Mouse (Mus musculus) cerebellum, adult 11 months (tissue): Measurements from ENCODE around the gene Blvrb.
A peak's percentile ranks its signal among the peaks of the same experiment; 100 is the strongest.
"Not testable (repeated sequence)": the region's sequence is repeated elsewhere in the genome, so short reads cannot be mapped to it uniquely, and the experiment has no call there.

Experiments
- DNase-seq: peaks from one replicate; pipeline ENCODE4 v3.0.0; 2022

The Blvrb gene

GRCm38 (mm10) chr7:27486102-27486769, 38.5 kb downstream of the Blvrb start:
- peak; percentile 40 for DNase-seq

DNA sequence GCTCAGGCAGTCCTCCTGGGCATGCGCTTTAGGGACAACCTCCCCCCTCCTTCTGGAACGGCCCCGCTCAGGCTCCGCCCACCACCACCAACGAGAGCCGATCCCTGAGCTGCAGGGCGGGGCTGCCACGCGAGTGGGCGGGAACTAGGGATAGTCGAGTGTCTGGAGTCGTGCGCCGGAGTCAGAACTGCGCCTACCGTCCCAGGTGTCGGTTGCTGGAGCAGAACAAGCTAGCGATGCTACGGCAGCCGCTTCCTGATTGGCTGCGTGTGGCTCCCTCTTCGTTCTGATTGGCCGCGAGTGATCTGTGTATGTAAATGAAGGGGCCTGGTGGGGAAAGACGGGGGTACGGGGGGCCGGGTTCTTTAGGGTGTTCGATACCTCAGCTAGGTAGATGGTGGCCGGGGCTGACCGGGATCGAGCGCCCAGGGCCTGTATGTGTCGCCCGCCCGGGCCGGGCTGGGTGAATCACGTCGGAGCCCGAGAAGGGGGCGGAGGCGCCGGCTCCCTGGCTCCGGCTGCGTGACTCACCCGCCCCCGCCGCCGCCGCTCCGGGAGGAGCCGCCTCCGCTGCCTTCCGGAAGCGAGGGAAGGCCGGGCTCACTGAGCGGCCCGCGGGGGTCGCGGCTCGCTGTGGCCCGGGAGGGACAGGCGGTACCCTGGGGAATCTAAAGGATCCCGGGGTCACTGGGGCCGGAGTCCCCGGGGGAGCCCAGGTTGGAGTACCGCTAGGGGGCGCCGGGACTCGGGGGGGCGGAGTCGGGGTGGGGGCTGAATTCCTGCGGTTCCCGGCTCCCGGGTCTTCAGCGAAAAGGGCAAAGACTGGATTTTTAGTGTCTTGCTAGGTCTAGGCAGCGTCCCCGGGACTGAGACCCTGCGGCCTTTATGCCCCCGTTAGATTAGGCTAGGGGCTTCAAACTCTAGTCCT, 39.3 kb downstream of the Blvrb start, which contains the start of gene Sertad1:
TSS of gene Sertad1 (plus strand) at position 141 of the 928 bp plus-strand sequence.
- DNase-seq: peak; percentile 100

GRCm38 (mm10) chr7:27487740-27488268, 40.0 kb downstream of the Blvrb start:
- peak; percentile 62 for DNase-seq

- peak; percentile 49 for DNase-seq
Measured at GRCm38 (mm10) chr7:27489270-27489869, 41.6 kb downstream of the Blvrb start.

DNA sequence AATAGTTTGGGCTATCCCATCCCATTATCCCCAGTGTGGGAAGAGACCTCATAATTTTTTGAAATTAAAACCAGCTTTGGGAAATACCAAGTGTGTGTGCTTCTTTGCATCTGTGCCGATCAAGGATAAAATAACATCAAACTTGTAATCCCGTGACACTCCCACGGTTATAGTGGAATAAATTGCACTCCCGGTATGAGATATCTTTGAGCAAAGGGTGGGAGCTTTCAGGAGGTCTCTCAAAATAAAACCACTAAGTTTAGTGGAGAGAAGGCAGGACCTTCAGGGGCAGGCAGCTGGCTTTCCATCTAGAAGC, 42.4 kb downstream of the Blvrb start:
- no peak for DNase-seq

GRCm38 (mm10) chr7:27490543-27491329, 43.0 kb downstream of the Blvrb start:
- peak; percentile 89 for DNase-seq

DNA sequence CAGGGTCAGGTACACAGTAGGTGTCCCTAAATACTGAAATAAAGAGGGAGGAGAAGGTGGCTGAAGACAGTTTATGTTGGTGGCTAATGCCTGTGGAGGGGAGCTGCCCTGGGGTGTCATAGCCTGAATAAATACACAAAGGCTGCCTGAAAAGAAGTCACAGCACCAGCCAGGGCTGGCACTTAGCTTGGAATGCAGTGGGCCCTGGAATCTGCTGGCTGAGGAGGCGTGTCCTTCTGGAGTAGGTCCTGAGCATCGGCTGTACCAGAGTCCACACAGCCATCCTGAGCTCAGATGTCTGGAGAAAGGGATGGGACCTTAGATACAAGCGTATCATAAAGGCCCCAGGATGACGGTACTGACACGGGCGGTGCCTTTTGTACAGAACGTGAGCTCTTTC, 44.1 kb downstream of the Blvrb start:
- DNase-seq: no peak

DNA sequence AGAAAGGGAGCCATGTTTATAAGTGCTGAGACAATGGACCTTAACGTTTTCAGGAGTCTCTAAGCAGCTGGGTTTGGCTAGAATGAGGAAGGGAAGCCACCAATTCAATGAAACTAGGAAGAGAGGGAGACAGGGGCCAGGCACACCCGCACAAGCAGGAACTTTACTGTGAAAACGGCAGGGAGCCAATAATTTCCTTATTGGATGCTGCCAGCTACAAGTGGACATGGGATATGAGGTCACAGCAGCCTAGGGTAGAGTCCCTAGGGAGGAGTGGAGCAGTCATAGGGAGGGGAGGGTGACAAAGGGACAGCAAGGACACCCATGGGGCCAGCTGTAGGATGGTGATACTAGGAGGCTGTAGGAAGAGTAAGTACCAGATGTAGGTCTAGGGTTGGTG, 45.2 kb downstream of the Blvrb start:
- no peak for DNase-seq

- no peak for DNase-seq
Measured at GRCm38 (mm10) chr7:27493450-27493849, 45.7 kb downstream of the Blvrb start.

DNA sequence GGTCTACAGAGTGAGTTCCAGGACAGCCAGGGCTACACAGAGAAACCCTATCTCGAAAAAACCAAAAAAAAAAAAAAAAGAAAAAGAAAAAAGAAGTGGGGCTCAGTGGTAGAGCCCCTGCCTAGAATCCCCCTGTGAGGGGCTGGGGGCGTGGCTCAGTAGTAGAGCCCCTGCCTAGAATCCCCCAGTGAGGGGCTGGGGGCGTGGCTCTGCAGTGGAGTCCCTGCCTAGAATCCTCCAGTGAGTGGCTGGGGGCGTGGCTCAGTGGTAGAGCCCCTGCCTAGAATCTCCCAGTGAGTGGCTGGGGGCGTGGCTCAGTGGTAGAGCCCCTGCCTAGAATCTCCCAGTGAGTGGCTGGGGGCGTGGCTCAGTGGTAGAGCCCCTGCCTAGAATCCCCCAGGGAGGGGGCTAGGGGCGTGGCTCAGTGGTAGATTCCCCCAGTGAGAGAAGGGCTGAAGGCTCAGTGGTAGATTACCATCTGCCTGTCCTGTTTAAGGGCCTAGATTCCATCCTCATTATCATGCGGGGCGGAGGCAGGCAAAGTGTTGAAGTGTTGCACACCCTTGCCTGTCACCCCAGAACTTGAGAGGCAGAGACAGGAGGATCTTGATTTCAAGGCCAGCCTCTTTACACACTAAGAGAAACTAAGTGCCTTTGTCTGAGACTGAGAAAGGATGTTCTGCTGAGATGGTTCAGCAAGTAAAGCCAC, 47.0 kb downstream of the Blvrb start:
- not testable (repeated sequence) for DNase-seq

DNA sequence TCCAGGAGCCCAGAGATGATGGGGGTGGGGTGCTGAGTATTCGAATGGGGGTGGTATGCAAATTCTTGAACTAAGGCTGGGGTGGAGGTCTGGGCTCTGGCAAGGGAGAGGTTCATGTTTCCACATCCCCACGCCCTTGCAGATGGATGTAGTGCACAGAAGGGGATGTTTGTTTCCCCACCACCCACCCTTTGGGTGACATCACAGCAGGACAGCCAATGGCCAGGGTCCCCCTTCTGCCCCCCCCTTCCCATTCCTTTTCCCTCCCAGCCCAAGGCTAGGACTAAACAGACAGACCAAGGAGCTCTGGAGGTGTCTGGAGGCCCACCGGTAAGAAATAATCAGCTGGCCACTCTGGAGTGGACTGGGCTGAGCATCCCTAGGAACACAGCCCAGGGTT, 51.3 kb downstream of the Blvrb start, which contains the start of gene Prx:
TSS of gene Prx (plus strand) at position 289 of the 400 bp plus-strand sequence.
- no peak for DNase-seq

GRCm38 (mm10) chr7:27501620-27502019, 53.8 kb downstream of the Blvrb start:
- DNase-seq: no peak

DNA sequence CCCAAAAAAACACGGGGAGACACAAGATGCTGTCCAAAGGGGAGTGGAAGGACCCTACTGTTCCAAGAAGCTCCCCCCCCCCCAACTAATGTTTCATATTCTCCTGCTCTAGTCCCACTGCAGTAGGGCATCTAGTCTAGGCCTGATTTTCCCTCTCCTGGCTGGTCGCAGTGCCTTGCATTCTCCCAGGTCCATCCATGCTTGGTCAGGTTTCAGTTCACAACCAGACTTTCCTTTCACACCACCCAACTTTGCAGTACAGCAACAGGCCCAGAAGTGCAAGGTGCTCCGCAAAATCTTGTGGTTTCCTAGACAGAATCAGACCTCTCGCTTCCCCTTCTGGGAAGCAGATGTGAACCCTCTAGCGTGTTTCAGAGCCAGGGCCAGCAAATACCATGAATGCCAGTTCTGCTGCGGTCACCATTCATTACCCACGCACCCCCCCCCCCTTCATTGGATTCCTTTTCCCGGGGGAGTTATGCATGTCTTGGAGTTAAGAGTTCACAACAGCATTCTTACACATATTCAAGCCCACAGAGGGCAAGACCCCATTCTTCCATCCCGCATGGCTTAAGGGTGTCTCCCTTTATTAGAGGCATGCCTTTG, 59.1 kb downstream of the Blvrb start:
- no peak for DNase-seq

GRCm38 (mm10) chr7:27507711-27508647, 60.2 kb downstream of the Blvrb start:
- DNase-seq: peak; percentile 92

GRCm38 (mm10) chr7:27508648-27509005, 60.8 kb downstream of the Blvrb start:
- peak; percentile 52 for DNase-seq

GRCm38 (mm10) chr7:27510809-27511208, 63.0 kb downstream of the Blvrb start:
- DNase-seq: no peak

DNA sequence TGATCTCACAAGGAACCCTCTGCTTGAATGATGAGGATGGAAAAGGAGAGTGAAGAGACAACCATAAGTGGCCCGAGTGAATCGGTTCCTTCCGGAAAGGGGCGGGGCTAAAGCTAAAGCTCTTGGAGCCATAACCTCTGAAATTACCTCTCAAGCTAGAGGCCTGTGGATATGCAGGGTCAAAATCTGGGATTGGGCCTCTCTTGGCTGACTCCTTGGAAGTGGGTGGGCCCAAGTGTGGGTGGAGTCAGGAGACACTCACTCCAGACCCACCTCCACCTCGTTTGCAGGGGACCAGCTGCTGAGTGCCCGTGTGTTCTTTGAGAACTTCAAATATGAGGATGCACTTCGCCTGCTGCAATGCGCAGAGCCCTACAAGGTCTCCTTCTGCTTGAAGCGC, 67.2 kb downstream of the Blvrb start:
- DNase-seq: no peak
